Mouse (Mus musculus) hindbrain, postnatal 0 days (tissue): ENCODE results near the gene Fat2. TPM values are rescaled to one million over a fixed set of nuclear protein-coding genes. Genes with fewer than 3 reads are reported as not detected.

Experiments
- ATAC-seq: fragments of 200-750 bp; cut with Nextera tagmentation; 2 replicates; pipeline ENCODE4 v1.8.0; 2017; ENCODE audit warnings: mild to moderate bottlenecking, moderate TSS enrichment, moderate library complexity
- DNase-seq: peaks from one replicate; pipeline ENCODE4 v3.0.0-alpha.2; 2015; ENCODE audit warnings: low spot score
- H3K27ac ChIP-seq: fragments of 300-500 bp; sonication (generic); 2 replicates; pipeline ENCODE4 v1.5.1; 2014; ENCODE audit warnings: mild to moderate bottlenecking
- H3K27me3 ChIP-seq: fragments of 300-500 bp; sonication (generic); 2 replicates; pipeline ENCODE4 v1.6.1; 2014; ENCODE audit warnings: low read length, mixed read lengths; ENCODE audit not compliant: insufficient read depth
- H3K36me3 ChIP-seq: fragments of 300-500 bp; sonication (generic); 2 replicates; pipeline ENCODE4 v1.6.1; 2014; ENCODE audit warnings: low read length, mixed read lengths; ENCODE audit not compliant: insufficient read depth
- H3K4me1 ChIP-seq: fragments of 300-500 bp; sonication (generic); 2 replicates; pipeline ENCODE4 v1.6.1; 2014; ENCODE audit warnings: antibody characterized with exemption, low read length, mixed read lengths; ENCODE audit not compliant: insufficient read depth
- H3K4me2 ChIP-seq: fragments of 300-500 bp; sonication (generic); 2 replicates; pipeline ENCODE4 v1.6.1; 2014; ENCODE audit warnings: low read depth, mild to moderate bottlenecking, low read length, moderate library complexity, mixed read lengths
- H3K4me3 ChIP-seq: fragments of 300-500 bp; sonication (generic); 2 replicates; pipeline ENCODE4 v1.5.1; 2014; ENCODE audit warnings: low read length
- H3K9ac ChIP-seq: fragments of 300-500 bp; sonication (generic); replicated peaks from 2 replicates; pipeline ENCODE4 v1.6.1; 2014; ENCODE audit warnings: mild to moderate bottlenecking, low read length, moderate library complexity, mixed read lengths
- H3K9me3 ChIP-seq: fragments of 300-500 bp; sonication (generic); 2 replicates; pipeline ENCODE4 v1.6.1; 2016; ENCODE audit warnings: low read length, mixed read lengths
- CTCF ChIP-seq: IDR thresholded peaks from 2 replicates; pipeline ENCODE4 v1.5.1; 2016; ENCODE audit warnings: antibody characterized with exemption, control low read depth, low read depth
- WGBS: fragments of 180-500 bp; shearing (Covaris S2); extraction: QIAGEN DNeasy Blood & Tissue Kit; methylation state at CpG from one replicate; pipeline ENCODE4 v1.1.7; 2014; 5-methylcytosine and 5-hydroxymethylcytosine counted together
- polyA plus RNA-seq: library from polyadenylated mRNA; unstranded; fragments of >200 nt; fragmentation: Nextera tagmentation; extraction: Ambion mirVana; gene quantifications from 2 replicates; pipeline ENCODE4 v1.2.1, GENCODE M21; 2015
- total RNA-seq: library from RNA; depleted of rRNA; stranded (reverse); fragments of >200 nt; gene quantifications from 2 replicates; pipeline ENCODE4 v1.2.3, GENCODE M21; 2014

Fat2 gene
- total and polyA plus RNA-seq, 2 experiments from 2014 or later = 0.78 to 21.0 TPM

GRCm38 (mm10) chr11:55291901-55292300 is 44.5 kb downstream of the Fat2 start:
- Histone ChIP-seq H3K9ac (no peak overlapping the region), H3K4me3 (no peak overlapping the region), H3K4me1 (no peaks in the 10 kb centered on the region), H3K36me3 (no peaks in the 10 kb centered on the region), H3K9me3 (no peaks in the 10 kb centered on the region), H3K4me2 (no peak overlapping the region), H3K27ac (no peak overlapping the region), H3K27me3 (no peaks in the 10 kb centered on the region)
- no peak for TF ChIP-seq CTCF
- no peak for DNase-seq
- ATAC-seq = no peak
- 88% methylated on average over 7 of the region's 7 CpGs for WGBS

- H3K4me1 ChIP-seq = no peaks in the 10 kb centered on the region
- no peak overlapping the region for H3K4me2 ChIP-seq
- no peak overlapping the region for H3K9ac ChIP-seq
- DNase-seq (no peak), ATAC-seq (no peak)
- no peaks in the 10 kb centered on the region for H3K36me3 ChIP-seq
- H3K9me3 ChIP-seq = no peaks in the 10 kb centered on the region
- H3K27ac ChIP-seq = no peak overlapping the region
- 89% methylated on average over 5 of the region's 5 CpGs for WGBS
- no peak for TF ChIP-seq CTCF
- H3K27me3 ChIP-seq = no peaks in the 10 kb centered on the region
- H3K4me3 ChIP-seq = no peak overlapping the region
These were observed 46.4 kb downstream of the Fat2 start for GRCm38 (mm10) chr11:55289851-55290391.

- Histone ChIP-seq H3K4me1 (peaks cover 4% of the 10 kb centered on the region; the same call in 1 of the 2 replicates), H3K27me3 (no peaks in the 10 kb centered on the region), H3K9me3 (no peaks in the 10 kb centered on the region), H3K36me3 (no peaks in the 10 kb centered on the region), H3K9ac (no peak overlapping the region), H3K4me2 (no peak overlapping the region), H3K27ac (no peak overlapping the region), H3K4me3 (no peak overlapping the region)
- TF ChIP-seq CTCF = no peak
- WGBS = 66% methylated on average over 6 of the region's 6 CpGs
- no peak for DNase-seq
- no peak for ATAC-seq
These were observed 61.6 kb downstream of the Fat2 start for GRCm38 (mm10) chr11:55274756-55275155.

- Histone ChIP-seq H3K27me3 (no peaks in the 10 kb centered on the region), H3K9ac (no peak overlapping the region), H3K4me3 (no peak overlapping the region), H3K36me3 (no peaks in the 10 kb centered on the region), H3K4me1 (no peaks in the 10 kb centered on the region), H3K9me3 (no peaks in the 10 kb centered on the region), H3K4me2 (no peak overlapping the region), H3K27ac (no peak overlapping the region)
- ATAC-seq (no peak), DNase-seq (no peak)
- WGBS = 91% methylated on average over 6 of the region's 6 CpGs
- TF ChIP-seq CTCF = no peak
These were observed 67.8 kb downstream of the Fat2 start for GRCm38 (mm10) chr11:55268580-55268979.

GRCm38 (mm10) chr11:55265647-55266046 is 70.7 kb downstream of the Fat2 start:
- no peak overlapping the region for H3K4me3 ChIP-seq
- H3K9ac ChIP-seq = no peak overlapping the region
- H3K4me2 ChIP-seq = no peak overlapping the region
- TF ChIP-seq CTCF = peak; percentile 3; the same call in 1 of the 2 replicates
- no peak overlapping the region for H3K27ac ChIP-seq
- WGBS = 37% methylated on average over 2 of the region's 2 CpGs
- H3K27me3 ChIP-seq = no peaks in the 10 kb centered on the region
- 0 out of 2 replicates have a peak, but pooled peaks cover 7% of the 10 kb centered on the region for H3K4me1 ChIP-seq
- H3K36me3 ChIP-seq = no peaks in the 10 kb centered on the region
- DNase-seq (peak; percentile 18), ATAC-seq (0 out of 2 replicates have a peak, but pooled peaks have one; percentile 35)
- no peaks in the 10 kb centered on the region for H3K9me3 ChIP-seq

GRCm38 (mm10) chr11:55264318-55264717 is 72.0 kb downstream of the Fat2 start:
- no peak for TF ChIP-seq CTCF
- no peaks in the 10 kb centered on the region for H3K27me3 ChIP-seq
- no peak overlapping the region for H3K9ac ChIP-seq
- no peaks in the 10 kb centered on the region for H3K9me3 ChIP-seq
- 96% methylated on average over 2 of the region's 2 CpGs for WGBS
- DNase-seq = no peak
- 0 out of 2 replicates have a peak, but pooled peaks cover 7% of the 10 kb centered on the region for H3K4me1 ChIP-seq
- no peak for ATAC-seq
- H3K36me3 ChIP-seq = no peaks in the 10 kb centered on the region
- H3K27ac ChIP-seq = no peak overlapping the region
- H3K4me3 ChIP-seq = no peak overlapping the region
- H3K4me2 ChIP-seq = no peak overlapping the region

- Histone ChIP-seq H3K27ac (no peak overlapping the region), H3K36me3 (no peaks in the 10 kb centered on the region), H3K4me2 (no peak overlapping the region), H3K27me3 (no peaks in the 10 kb centered on the region), H3K9me3 (no peaks in the 10 kb centered on the region), H3K4me1 (0 out of 2 replicates have a peak, but pooled peaks cover 7% of the 10 kb centered on the region), H3K9ac (no peak overlapping the region), H3K4me3 (no peak overlapping the region)
- DNase-seq (peak; percentile 78), ATAC-seq (peak; percentile 88)
- peak; percentile 33 for TF ChIP-seq CTCF
- WGBS = 38% methylated on average over 5 of the region's 5 CpGs
These were observed 74.4 kb downstream of the Fat2 start for GRCm38 (mm10) chr11:55262000-55262399.
